Mouse (Mus musculus) forebrain, postnatal 0 days (tissue): ENCODE measurements around the gene Nelfe. TPM values are rescaled to one million over a fixed set of nuclear protein-coding genes. Genes with fewer than 3 reads are reported as not detected.
A peak's percentile ranks its signal among the peaks of the same experiment; 100 is the strongest.

ENCODE experiments used
- ATAC-seq: fragments of 200-750 bp; cut with Nextera tagmentation; 2 replicates; pipeline ENCODE4 v1.8.0; 2017; ENCODE audit warnings: mild to moderate bottlenecking, moderate library complexity
- DNase-seq: peaks from one replicate; pipeline ENCODE4 v3.0.0-alpha.2; 2015
- H3K27ac ChIP-seq: fragments of 300-500 bp; sonication (generic); 2 replicates; pipeline ENCODE4 v1.5.1; 2014; ENCODE audit warnings: low read depth, mild to moderate bottlenecking, antibody characterized with exemption, low read length, moderate library complexity, mixed read lengths
- H3K27me3 ChIP-seq: fragments of 300-500 bp; sonication (generic); 2 replicates; pipeline ENCODE4 v1.6.1; 2014; ENCODE audit warnings: mild to moderate bottlenecking, low read length, mixed read lengths; ENCODE audit not compliant: insufficient read depth
- H3K36me3 ChIP-seq: fragments of 300-500 bp; sonication (generic); 2 replicates; pipeline ENCODE4 v1.6.1; 2014; ENCODE audit warnings: mild to moderate bottlenecking, moderate library complexity; ENCODE audit not compliant: insufficient read depth
- H3K4me1 ChIP-seq: fragments of 300-500 bp; sonication (generic); 2 replicates; pipeline ENCODE4 v1.6.1; 2014; ENCODE audit warnings: antibody characterized with exemption; ENCODE audit not compliant: insufficient read depth
- H3K4me2 ChIP-seq: fragments of 300-500 bp; sonication (generic); 2 replicates; pipeline ENCODE4 v1.6.1; 2014; ENCODE audit warnings: low read depth, mild to moderate bottlenecking, moderate library complexity
- H3K4me3 ChIP-seq: fragments of 300-500 bp; sonication (generic); 2 replicates; pipeline ENCODE4 v1.5.1; 2014; ENCODE audit warnings: low read depth, low read length, mixed read lengths
- H3K9ac ChIP-seq: fragments of 300-500 bp; sonication (generic); 2 replicates; pipeline ENCODE4 v1.6.1; 2014; ENCODE audit warnings: mild to moderate bottlenecking
- H3K9me3 ChIP-seq: fragments of 300-500 bp; sonication (generic); 2 replicates; pipeline ENCODE4 v1.6.1; 2016; ENCODE audit warnings: low read length
- CTCF ChIP-seq: sonication (generic); IDR thresholded peaks from 2 replicates; pipeline ENCODE4 v1.5.1; 2016; ENCODE audit warnings: antibody characterized with exemption, control low read depth, low read depth
- WGBS: fragments of 180-500 bp; shearing (Covaris S2); extraction: QIAGEN DNeasy Blood & Tissue Kit; methylation state at CpG from one replicate; pipeline ENCODE4 v1.1.7; 2014; 5-methylcytosine and 5-hydroxymethylcytosine counted together
- polyA plus RNA-seq: library from polyadenylated mRNA; unstranded; fragments of >200 nt; fragmentation: Nextera tagmentation; extraction: Ambion mirVana; gene quantifications from 2 replicates; pipeline ENCODE4 v1.2.1, GENCODE M21; 2015
- total RNA-seq: library from RNA; depleted of rRNA; stranded (reverse); fragments of >200 nt; gene quantifications from 2 replicates; pipeline ENCODE4 v1.2.3, GENCODE M21; 2014

Nelfe gene
- total and polyA plus RNA-seq, 2 experiments from 2014 or later = 32.0 to 54.6 TPM

DNA sequence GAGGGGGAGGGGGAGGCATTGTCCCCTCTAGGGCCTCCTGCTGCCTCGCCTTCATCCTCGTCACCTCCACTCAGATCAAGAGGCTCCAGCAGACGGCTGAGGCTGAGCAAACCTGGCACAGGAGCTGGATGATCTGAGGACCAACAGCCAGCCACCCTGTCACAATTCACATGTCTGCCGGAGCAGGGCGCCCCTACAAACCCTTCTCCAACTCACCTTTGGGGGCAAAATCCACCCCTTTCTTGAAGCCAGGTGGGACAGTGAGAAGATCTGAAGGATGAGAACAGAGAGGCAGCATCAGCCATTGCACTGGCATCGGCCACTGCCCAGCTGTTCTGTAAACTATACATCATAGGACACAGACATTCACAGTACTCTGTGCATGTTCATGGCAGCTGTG is 3.0 kb upstream of the Nelfe start:
- Histone ChIP-seq H3K4me3 (no peak overlapping the region), H3K27ac (no peak overlapping the region), H3K9ac (no peak overlapping the region), H3K4me2 (no peak overlapping the region), H3K4me1 (0 out of 2 replicates have a peak, but pooled peaks cover 10% of the 10 kb centered on the region), H3K9me3 (no peaks in the 10 kb centered on the region), H3K36me3 (peaks cover 59% of the 10 kb centered on the region), H3K27me3 (no peaks in the 10 kb centered on the region)
- DNase-seq (no peak), ATAC-seq (no peak)
- no peak for TF ChIP-seq CTCF
- WGBS = 87% methylated on average over 6 of the region's 6 CpGs

DNA sequence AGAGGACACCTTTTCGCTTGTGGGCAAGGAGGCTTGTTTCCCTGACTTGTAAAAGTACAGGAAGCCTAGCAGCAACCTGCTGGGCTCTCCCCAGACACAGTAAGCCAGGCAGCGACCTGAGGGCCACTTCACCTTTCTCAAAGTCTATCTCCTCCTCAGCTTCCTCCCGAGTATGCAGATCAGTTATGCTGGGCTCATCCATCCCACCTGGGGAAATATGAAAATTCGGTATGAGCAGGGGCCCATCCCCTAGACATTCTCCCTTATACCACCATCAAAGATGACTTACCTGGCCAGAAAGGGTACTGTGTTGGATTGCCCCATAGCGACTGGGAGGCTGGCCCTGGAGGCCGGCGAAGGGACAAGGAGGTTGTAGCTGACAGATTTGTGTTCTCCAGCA is 2.6 kb upstream of the Nelfe start:
- Histone ChIP-seq H3K4me3 (no peak overlapping the region), H3K9ac (no peak overlapping the region), H3K27me3 (no peaks in the 10 kb centered on the region), H3K4me1 (0 out of 2 replicates have a peak, but pooled peaks cover 10% of the 10 kb centered on the region), H3K27ac (no peak overlapping the region), H3K9me3 (no peaks in the 10 kb centered on the region), H3K4me2 (no peak overlapping the region), H3K36me3 (peaks cover 60% of the 10 kb centered on the region)
- TF ChIP-seq CTCF = no peak
- ATAC-seq = no peak
- WGBS = 94% methylated on average over 7 of the region's 7 CpGs
- no peak for DNase-seq

DNA sequence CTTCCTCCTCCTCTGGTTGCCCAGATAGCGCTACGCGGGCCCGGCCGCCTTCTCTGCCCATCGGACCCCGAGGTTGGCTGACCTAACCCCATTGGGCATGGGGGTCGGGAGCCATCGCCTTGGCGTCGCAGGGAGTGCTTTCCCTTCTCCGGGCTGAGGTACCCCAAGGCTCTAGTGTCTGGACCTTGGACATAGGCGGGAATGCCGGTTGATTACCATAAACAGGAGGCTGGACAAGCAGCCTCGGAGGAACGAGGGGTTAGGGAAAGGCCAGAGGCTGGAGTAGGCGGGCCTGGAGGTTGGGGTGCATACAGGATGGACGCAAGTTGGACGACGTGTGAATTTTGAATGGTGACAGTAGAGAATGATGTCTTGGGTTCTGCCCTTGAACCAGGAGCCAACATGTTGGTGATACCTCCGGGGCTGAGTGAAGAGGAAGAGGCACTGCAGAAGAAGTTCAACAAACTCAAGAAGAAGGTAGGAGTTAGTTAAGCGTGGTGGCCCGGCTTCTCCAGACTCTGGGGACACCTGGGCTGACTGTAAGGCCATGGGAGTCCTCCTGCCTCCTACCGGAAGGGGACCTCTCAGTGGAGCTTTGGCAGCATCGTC is 430 bp downstream of the Nelfe start:
- DNase-seq (peak; percentile 6), ATAC-seq (no peak; the same call in 1 of the 2 replicates)
- Histone ChIP-seq H3K9me3 (no peaks in the 10 kb centered on the region), H3K36me3 (peaks cover 61% of the 10 kb centered on the region), H3K27ac (no peak overlapping the region), H3K27me3 (no peaks in the 10 kb centered on the region), H3K9ac (peak overlapping the region; percentile 75), H3K4me3 (peak overlapping the region; percentile 68), H3K4me2 (peak overlapping the region; percentile 77), H3K4me1 (0 out of 2 replicates have a peak, but pooled peaks cover 10% of the 10 kb centered on the region)
- no peak for TF ChIP-seq CTCF
- WGBS = 4% methylated on average over 25 of the region's 25 CpGs

DNA sequence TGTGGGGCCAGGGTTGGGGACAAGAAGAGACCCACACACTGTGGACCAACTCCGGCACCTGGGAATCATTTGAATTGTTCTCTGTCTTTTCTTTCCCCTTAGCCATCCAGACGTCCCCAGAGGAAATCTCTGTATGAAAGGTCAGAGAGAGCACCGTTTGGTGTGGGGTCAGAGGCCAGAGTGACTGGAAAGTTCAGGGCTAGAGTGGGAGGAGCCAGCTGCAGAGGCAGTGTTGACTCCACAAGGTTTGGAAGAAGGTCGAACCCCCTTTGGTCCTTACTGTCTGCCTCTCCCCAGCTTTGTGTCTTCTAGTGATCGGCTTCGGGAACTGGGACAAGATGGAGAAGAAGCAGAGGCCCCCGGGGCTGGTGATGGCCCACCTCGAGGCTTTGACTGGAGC is 3.3 kb downstream of the Nelfe start:
- no peak overlapping the region for H3K9ac ChIP-seq
- no peak overlapping the region for H3K4me3 ChIP-seq
- 81% methylated on average over 8 of the region's 8 CpGs for WGBS
- 0 out of 2 replicates have a peak, but pooled peaks cover 10% of the 10 kb centered on the region for H3K4me1 ChIP-seq
- H3K9me3 ChIP-seq = no peaks in the 10 kb centered on the region
- no peak for ATAC-seq
- H3K4me2 ChIP-seq = no peak overlapping the region
- DNase-seq = no peak
- no peak overlapping the region for H3K27ac ChIP-seq
- TF ChIP-seq CTCF = no peak
- H3K36me3 ChIP-seq = peaks cover 50% of the 10 kb centered on the region
- H3K27me3 ChIP-seq = no peaks in the 10 kb centered on the region

DNA sequence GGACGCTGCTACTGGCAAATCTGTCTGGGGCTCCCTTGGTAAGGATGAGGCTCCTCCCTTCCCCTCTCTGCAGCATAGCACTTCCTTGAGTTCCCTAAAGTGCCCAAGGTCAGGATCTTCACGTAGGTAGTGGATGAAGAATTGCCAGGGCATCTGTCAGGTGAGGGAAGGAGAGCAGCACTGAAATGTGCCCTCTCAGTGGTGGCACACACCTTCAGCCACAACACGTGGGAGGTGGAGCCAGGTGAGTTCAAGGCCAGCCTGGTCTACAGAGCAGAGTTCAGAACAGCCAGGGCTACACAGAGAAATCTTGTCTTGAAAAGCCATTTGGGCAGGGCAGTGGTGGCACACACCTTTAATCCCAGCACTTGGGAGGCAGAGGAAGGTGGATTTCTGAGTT is 4.6 kb downstream of the Nelfe start:
- WGBS = 83% methylated on average over 3 of the region's 3 CpGs

DNA sequence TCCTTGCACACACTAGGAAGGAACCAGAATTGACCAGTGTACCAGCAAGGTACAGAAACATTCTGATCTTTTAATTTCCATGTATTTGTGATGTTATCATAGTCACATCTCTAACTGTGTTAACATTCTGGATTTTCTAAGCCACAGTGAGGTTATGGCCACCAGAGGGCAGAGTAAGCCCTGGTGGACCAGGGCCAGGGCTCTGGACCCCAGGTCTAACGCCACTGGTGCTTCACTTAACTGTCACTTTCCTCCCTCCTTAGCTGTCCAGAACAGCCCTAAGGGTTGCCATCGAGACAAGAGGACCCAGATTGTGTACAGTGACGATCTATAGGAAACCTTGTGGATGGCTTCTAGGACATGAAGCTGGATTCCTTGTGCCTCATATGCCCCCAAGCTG is 5.6 kb downstream of the Nelfe start:
- peaks cover 50% of the 10 kb centered on the region for H3K36me3 ChIP-seq
- no peak for ATAC-seq
- 30% methylated on average over 3 of the region's 3 CpGs for WGBS

More for the DNA sequence above, 4.6 kb downstream of the Nelfe start:
- Histone ChIP-seq H3K4me3 (no peak overlapping the region), H3K9me3 (no peaks in the 10 kb centered on the region), H3K27ac (no peak overlapping the region), H3K9ac (no peak overlapping the region), H3K27me3 (no peaks in the 10 kb centered on the region), H3K4me2 (no peak overlapping the region), H3K4me1 (0 out of 2 replicates have a peak, but pooled peaks cover 5% of the 10 kb centered on the region), H3K36me3 (peaks cover 50% of the 10 kb centered on the region)
- ATAC-seq = no peak
- no peak for TF ChIP-seq CTCF
- no peak for DNase-seq

DNA sequence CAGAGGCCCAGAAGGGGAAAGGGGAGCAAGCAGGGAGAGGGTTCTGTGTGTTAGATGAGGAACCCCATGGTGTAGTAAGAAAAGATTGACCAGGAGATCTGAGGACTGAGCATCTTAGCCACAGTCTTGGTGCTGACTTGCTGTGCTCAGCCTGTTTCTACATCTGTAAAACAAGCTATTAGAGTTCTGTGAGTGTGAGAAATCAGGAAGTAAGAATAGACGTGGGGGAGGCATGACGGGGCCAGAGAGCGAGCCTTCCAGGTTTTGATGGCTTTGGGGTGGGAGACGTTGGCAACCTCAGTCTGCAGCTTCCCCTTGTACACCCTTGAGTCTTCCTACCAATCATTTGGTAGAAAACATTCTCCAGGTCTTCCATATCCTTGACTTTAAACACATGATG is 8.5 kb downstream of the Nelfe start:
- 85% methylated on average over 4 of the region's 4 CpGs for WGBS
- Histone ChIP-seq H3K9me3 (no peaks in the 10 kb centered on the region), H3K4me2 (no peak overlapping the region), H3K27ac (no peak overlapping the region), H3K36me3 (peaks cover 34% of the 10 kb centered on the region), H3K4me1 (no peaks in the 10 kb centered on the region), H3K9ac (no peak overlapping the region), H3K4me3 (no peak overlapping the region), H3K27me3 (no peaks in the 10 kb centered on the region)
- no peak for TF ChIP-seq CTCF
- DNase-seq (no peak), ATAC-seq (no peak)

More for the DNA sequence above, 5.6 kb downstream of the Nelfe start:
- peak; percentile 71 for TF ChIP-seq CTCF
- Histone ChIP-seq H3K27ac (no peak overlapping the region), H3K4me1 (0 out of 2 replicates have a peak, but pooled peaks cover 5% of the 10 kb centered on the region), H3K9me3 (no peaks in the 10 kb centered on the region), H3K4me2 (no peak overlapping the region), H3K9ac (no peak overlapping the region), H3K4me3 (no peak overlapping the region), H3K27me3 (no peaks in the 10 kb centered on the region)
- DNase-seq = peak; percentile 44
